Mouse (Mus musculus) E14TG2a.4 (cell line): ENCODE results near the gene Tfr2.

Source experiments
- CTCF ChIP-seq: conservative IDR thresholded peaks from 2 replicates; pipeline ENCODE4 v1.5.1; 2014; ENCODE audit warnings: low read length
- NANOG ChIP-seq: IDR thresholded peaks from 2 replicates; pipeline ENCODE4 v1.6.1; 2014; ENCODE audit warnings: borderline replicate concordance, low read length, mixed read lengths

DNA sequence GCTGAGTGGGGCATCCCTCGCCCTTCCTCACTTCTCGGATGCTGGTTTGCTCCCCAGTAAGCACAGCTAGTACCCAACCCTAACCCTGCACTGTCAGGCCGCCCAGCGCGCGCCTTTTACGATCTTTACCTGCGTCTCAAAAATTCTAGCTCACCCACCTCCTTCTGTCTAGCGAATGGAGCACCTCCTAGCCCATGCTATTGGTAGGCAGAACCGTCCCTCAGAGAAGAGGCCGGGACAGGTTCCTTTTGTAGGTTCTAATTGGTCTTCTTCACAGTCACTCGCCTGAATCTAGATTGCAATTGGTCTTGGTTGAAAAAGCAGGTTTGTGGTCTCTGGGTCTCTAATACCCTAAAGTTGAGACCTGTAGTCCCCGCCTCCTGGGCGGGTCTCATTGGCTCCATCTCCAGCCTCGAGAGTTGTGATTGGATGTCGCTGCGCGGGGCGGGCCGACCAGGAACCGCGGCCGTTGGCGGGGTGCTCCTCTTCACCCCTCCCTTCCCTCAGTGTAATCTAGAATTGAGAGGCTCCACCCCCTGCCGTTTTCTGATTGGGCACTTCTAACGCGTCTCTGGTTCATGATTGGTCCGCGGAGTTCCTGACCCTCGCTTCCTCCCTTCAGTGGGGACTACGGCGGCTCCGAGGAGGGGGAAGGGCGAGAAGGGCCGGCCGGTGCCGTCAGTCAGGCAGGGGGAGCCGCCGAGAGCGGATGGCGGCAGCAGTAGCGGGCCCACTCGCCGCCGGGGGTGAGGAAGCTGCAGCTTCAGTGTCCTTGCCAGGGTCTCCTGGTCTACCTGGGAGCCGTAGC, 59.1 kb downstream of the Tfr2 start, which contains the start of the genes Fbxo24, Lrch4 and Gm20605:
- TF ChIP-seq CTCF: no peak
- TF ChIP-seq NANOG: no peak
